Mouse (Mus musculus) testis, postnatal 14 days (tissue): ENCODE measurements around the gene Nmur1.

Experiments
- DNase-seq: peaks from one replicate; pipeline ENCODE4 v3.0.0; 2021; ENCODE audit warnings: low spot score

Nmur1 gene

GRCm38 (mm10) chr1:86426128-86426527 is at the start of gene Nmur1, which contains the start of gene Tex44:
Gene Nmur1, minus strand, starts transcription at chr1:86426228.
Gene Tex44, plus strand, starts transcription at chr1:86426329.
- DNase-seq, result no peak

GRCm38 (mm10) chr1:86473109-86473760 is 47.2 kb upstream of the Nmur1 start:
- no peak for DNase-seq

- DNase-seq, result peak; percentile 77
These were observed 46.3 kb upstream of the Nmur1 start for GRCm38 (mm10) chr1:86472197-86472952.

DNA sequence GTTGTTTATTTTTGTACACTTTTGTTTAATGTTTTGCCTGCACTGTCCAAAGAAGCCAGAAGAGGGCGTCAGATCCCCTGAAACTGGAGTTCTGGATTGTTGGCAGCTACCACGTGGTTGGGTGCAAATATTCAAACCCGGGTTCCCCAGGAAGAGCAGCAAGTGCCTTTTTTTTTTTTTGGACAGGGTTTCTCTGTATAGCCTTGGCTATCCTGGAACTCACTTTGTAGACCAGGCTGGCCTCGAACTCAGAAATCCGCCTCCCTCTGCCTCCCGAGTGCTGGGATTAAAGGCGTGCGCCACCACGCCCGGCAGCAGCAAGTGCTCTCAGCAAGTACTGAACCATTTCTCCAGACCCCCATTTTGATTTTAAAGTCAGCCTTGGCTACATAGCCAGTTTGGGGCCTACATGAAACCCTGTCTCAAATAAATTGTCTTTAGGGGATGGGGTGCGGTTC is 45.5 kb upstream of the Nmur1 start:
- DNase-seq, result peak; percentile 59

DNA sequence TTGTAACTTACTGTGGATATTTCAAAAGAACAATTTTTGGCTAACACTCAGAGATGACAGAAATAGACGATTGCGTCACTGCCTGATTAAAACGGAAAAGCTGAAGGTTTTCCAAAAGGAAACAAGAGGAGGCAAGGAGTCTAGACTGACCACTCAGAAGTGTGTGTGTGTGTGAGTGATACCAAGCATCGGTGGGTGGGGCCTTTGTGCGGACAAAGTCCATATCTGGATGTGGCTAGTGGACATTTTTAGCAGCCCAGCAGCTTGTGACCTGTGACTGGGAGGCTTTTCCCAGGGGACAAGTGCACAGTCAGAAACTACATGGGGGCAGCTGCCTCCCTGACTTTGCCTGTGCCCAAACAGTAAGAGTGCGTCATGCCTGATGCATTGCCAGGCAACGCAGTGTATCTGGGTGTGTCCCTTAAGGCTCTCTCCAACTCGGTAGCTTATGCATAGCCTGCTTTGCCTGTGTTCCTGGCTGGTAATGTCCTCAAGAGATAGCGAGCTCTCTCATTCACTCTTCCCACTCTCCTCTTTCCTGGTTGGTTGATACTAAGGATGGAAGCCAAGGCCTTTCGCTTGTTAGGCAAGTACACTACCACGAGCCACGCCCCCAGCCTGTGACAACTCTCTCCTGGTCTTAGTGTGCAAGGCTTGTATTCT is 44.6 kb upstream of the Nmur1 start:
- peak; percentile 69 for DNase-seq

DNA sequence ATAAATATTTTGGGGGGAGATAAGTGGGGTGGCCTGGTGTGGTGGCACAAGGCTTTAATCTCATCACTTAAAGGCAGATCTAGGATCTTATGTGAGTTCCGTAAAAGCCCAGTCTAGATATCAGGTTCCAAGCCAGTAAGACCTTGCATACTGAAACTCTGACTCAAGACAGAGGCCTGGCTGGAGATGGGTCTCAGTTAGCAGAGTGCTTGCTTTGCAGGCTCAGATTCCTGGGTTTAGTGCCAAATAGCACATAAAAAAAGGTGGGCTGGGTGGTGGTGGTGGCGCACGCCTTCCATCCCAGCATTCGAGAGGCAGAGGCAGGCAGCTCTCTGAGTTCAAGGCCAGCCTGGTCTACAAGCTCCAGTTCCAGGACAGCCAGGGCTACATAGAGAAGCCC is 43.8 kb upstream of the Nmur1 start:
- no peak for DNase-seq

DNA sequence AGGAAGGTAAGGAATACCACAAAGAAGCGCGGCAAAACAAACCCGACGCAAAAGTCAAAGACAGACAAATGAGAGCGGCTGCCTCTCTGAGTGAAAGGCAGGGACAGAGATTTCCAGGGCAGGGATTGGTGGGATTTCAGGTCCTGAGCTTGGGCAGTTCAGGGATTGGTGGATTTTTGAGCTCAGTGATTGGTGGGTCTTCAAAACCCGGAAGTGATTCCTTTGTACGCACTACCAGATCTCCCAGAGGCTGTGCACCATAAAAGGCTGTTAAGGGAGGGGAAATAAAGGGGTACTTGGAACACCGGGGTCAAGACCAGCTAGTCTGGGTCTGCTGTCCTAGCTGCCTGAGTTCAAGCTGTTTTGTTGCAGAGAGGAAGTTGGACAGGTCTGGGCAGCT is 41.4 kb upstream of the Nmur1 start:
- peak; percentile 88 for DNase-seq

- no peak for DNase-seq
These were observed 38.8 kb upstream of the Nmur1 start for GRCm38 (mm10) chr1:86464875-86465224.

GRCm38 (mm10) chr1:86464223-86464874 is 38.3 kb upstream of the Nmur1 start:
- DNase-seq, result no peak

DNA sequence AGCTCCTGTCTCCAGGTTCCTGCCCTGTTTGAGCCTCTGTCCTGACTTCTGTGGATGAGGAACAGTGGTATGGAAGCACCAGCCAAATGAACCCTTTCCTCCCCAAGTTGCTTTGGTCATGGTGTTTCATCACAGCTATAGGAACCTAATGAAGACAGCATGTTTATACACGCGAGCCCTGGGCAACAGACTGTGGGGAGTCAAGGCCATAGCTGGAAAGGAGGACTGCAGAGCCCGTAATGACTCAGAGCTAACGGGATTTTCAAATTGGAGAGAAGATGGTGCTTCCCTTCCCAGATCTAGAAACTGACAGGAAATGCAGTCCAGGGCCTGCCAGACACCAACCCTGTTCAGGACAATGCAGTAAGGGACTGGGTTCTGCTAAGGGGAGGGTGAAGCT is 33.3 kb upstream of the Nmur1 start:
- no peak for DNase-seq

GRCm38 (mm10) chr1:86456892-86457581 is 31.0 kb upstream of the Nmur1 start:
- DNase-seq, result no peak

GRCm38 (mm10) chr1:86452713-86453112 is 26.7 kb upstream of the Nmur1 start:
- no peak for DNase-seq

DNA sequence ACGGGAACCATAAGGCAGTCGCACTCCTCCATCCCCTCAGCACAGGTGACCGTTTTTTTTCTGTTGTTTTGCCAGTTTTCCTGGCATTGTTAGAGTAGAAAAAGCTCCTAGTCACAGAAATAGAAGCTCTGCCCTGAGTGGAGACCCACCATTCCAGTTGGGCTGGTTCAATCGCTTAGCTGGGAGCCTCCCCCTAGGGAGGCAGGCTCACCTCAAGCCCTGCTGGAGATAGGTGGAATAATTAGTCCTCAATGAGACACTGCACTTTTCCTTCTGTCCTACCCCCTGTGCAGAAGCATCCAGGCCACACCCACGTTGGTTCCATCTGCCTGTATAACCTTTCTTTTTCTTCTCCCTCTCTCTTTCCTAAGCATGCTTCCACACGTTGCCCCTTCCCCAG is 23.9 kb upstream of the Nmur1 start:
- no peak for DNase-seq

DNA sequence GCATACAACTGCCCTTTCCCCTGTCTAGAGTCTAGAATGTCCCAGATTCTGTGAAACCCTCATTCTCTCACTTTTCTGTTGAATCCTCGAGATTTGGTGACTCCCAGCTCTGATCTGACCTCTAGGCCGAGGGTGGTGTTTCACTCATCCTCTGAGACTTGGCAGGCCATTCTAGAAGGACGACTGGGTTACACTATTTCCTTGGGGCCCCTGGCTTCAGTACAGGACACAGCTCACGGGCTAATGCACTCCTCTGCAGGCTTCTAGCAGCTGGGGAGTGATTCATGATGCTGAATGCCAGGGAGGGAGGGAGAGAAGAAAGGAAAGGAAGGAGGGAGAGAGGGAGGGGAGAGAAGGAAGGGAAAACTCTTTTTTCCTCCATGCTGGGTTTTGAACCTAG is 22.2 kb upstream of the Nmur1 start:
- no peak for DNase-seq

- no peak for DNase-seq
These were observed 21.7 kb upstream of the Nmur1 start for GRCm38 (mm10) chr1:86447596-86448171.

DNA sequence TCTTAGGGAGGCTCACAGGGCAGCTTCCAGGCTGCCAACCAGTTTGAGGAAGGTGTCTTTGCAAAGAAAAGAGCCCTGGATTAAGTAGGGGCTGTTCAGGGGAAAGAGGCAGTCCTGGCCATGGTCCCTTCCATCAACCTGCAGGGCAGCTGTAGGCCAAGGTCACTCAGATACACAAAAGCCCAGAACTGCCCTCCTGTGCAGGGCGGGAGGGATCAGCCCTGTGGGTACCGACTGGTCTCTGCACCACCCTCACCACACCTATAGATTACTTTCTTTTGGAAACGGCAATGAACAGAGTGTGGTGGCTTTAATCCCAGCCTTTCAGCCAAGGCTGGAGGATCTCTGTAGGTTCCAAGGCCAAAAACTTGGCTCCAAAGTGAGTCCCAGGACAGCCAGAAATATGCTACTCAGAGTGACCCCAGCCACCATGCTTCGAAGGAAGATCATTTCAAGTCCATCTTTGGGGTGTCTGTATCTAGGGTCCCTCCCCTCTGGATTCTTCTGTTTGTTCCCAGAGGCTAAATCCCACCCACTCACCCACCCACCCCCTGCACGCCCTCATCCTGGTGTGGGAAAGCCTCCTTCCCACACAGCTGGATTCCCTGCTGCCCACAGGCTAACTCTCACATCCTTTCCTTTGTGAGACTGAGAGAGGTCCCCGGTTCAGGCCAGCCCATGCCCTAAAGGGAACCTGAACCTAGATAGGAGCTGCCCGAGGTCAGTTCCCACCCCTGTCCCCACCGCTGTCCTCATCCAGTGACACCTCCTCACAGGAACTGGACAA is 17.6 kb upstream of the Nmur1 start:
- no peak for DNase-seq

- peak; percentile 72 for DNase-seq
These were observed 16.8 kb upstream of the Nmur1 start for GRCm38 (mm10) chr1:86442832-86443231.

DNA sequence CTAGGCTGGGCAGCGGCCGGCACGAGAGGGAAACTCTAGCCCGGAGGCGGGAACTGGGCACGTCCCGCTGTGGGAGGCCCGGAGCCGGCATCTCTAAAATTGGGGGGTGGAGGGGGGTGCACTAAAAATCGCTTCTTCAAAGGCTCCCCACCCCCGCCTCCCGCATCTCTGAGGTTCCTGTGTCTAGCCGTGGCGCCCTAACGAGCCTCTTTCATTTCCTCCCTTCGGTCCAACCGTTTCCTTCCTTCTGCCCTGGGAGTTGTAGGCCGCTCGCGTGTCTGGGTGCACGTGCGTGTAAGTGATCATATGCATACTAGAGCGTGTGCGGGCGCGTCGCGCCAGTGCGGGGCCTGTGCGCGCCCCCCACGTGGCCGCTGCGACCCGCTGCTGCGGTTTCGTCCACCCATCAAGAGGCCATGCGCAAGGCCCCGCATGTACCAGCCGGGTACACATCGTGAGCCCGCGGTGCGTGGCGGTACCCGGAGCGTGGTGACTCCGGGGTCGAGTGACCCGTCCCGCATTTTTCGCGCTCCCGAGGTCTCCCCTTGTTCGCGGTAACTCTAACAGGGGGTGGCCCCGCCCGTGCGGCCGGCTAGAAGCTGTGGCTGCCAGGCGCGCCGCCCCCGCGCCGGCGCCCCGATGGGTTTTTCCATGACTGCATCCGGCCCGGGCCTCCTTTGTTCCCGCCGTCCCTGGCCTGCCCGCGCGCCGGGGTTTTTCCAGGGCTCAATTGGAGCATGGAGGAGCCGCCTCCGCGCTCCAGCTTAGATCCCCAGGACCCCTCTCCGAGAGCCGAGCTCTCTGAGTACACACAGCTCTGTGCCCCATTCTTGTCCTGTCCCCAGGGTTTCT is 16.2 kb upstream of the Nmur1 start:
- peak; percentile 82 for DNase-seq

DNA sequence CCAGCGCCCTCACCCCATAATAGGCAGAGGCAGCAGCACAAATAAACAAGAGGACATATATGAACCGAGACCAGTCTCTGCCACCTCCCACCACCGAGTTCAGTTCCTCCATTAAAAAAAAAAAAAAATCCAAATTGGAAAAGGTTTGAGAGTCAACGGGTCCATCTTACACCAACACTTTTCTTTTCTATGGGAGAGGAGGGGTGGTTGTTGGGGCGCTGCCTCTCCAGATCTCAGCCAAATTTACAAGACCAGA is 15.6 kb upstream of the Nmur1 start:
- no peak for DNase-seq
